Mouse (Mus musculus) forebrain, embryonic 12.5 days (tissue): Measurements from ENCODE around the gene Myo10. TPM values are rescaled to one million over a fixed set of nuclear protein-coding genes. Genes with fewer than 3 reads are reported as not detected.

ENCODE experiments used
- ATAC-seq: fragments of 200-750 bp; cut with Nextera tagmentation; 2 replicates; pipeline ENCODE4 v1.8.0; 2017; ENCODE audit warnings: moderate TSS enrichment; ENCODE audit not compliant: low FRiP score
- H3K27ac ChIP-seq: fragments of 300-500 bp; sonication (generic); 2 replicates; pipeline ENCODE4 v1.5.1; 2016; ENCODE audit warnings: mild to moderate bottlenecking
- H3K27me3 ChIP-seq: fragments of 300-500 bp; sonication (generic); 2 replicates; pipeline ENCODE4 v1.6.1; 2016; ENCODE audit warnings: mild to moderate bottlenecking
- H3K36me3 ChIP-seq: fragments of 300-500 bp; sonication (generic); replicated peaks from 2 replicates; pipeline ENCODE4 v1.6.1; 2016; ENCODE audit warnings: mild to moderate bottlenecking
- H3K4me1 ChIP-seq: fragments of 300-500 bp; sonication (generic); 2 replicates; pipeline ENCODE4 v1.6.1; 2016
- H3K4me2 ChIP-seq: fragments of 300-500 bp; sonication (generic); 2 replicates; pipeline ENCODE4 v1.6.1; 2016; ENCODE audit warnings: mild to moderate bottlenecking, moderate library complexity
- H3K4me3 ChIP-seq: fragments of 300-500 bp; sonication (generic); replicated peaks from 2 replicates; pipeline ENCODE4 v1.5.1; 2016; ENCODE audit warnings: mild to moderate bottlenecking
- H3K9ac ChIP-seq: fragments of 300-500 bp; sonication (generic); 2 replicates; pipeline ENCODE4 v1.6.1; 2016; ENCODE audit warnings: mild to moderate bottlenecking
- H3K9me3 ChIP-seq: fragments of 300-500 bp; sonication (generic); 2 replicates; pipeline ENCODE4 v1.6.1; 2016
- WGBS: fragments of 180-500 bp; shearing (Covaris S2); methylation state at CpG from one replicate; pipeline ENCODE4 v1.1.7; 2016; 5-methylcytosine and 5-hydroxymethylcytosine counted together
- polyA plus RNA-seq: library from polyadenylated mRNA; unstranded; fragments of >200 nt; fragmentation: Nextera tagmentation; extraction: Ambion mirVana; gene quantifications from 2 replicates; pipeline ENCODE4 v1.2.1, GENCODE M21; 2016

Myo10 gene
- polyA plus RNA-seq, 1 experiment from 2014 or later, result 65.6 TPM

DNA sequence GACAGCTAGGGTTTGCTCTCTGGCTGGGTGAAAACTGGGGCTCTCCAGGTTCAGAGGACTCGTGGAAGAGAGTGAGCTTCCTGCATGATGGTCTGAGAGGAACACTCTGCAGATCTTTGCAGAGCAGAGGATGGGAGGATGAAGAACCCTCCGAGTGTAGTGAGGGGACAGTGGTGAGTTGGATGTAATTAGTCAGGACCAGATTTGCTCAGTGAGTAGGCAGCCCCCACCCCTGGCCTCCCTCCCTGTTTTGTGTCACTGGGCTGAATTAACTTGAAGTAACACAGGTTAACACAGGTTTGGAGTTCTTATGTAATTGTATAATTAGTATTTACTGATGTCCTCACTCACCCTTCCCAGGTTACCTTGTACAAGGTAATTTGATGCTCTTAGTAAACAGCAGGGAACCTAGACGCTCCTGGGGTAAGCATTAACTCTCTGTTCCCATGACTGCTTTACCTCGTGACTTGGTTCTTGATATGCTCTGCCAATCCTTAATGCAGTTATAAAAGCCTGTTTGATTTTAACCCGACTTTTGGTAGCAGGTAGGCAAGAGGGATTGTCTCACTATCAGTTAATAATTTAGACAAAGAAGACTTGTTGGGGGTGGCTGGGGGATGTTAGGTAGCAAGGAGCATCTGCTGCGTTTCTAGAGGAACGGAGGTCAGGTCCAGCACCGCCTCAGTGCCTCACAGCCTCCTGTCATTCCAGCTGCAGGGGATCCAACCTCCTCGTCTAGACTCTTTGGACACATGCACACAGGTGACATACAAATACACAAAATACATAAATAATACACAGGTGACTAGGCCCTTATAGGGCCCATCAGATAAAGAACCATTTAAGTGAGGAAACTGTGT is 66.3 kb downstream of the Myo10 start:
- peaks cover 27% of the 10 kb centered on the region; the same call in 1 of the 2 replicates for H3K27me3 ChIP-seq
- peaks cover 25% of the 10 kb centered on the region for H3K4me1 ChIP-seq
- H3K27ac ChIP-seq, result no peak overlapping the region
- ATAC-seq, result no peak; the same call in 1 of the 2 replicates
- no peaks in the 10 kb centered on the region for H3K9me3 ChIP-seq
- 58% methylated on average over 9 of the region's 9 CpGs for WGBS
- H3K4me2 ChIP-seq, result no peak overlapping the region
- no peak overlapping the region for H3K9ac ChIP-seq
- H3K36me3 ChIP-seq, result no peaks in the 10 kb centered on the region
- H3K4me3 ChIP-seq, result no peak overlapping the region

GRCm38 (mm10) chr15:25689477-25689876 is 67.2 kb downstream of the Myo10 start:
- no peak overlapping the region for H3K27ac ChIP-seq
- WGBS, result 75% methylated on average over 8 of the region's 8 CpGs

DNA sequence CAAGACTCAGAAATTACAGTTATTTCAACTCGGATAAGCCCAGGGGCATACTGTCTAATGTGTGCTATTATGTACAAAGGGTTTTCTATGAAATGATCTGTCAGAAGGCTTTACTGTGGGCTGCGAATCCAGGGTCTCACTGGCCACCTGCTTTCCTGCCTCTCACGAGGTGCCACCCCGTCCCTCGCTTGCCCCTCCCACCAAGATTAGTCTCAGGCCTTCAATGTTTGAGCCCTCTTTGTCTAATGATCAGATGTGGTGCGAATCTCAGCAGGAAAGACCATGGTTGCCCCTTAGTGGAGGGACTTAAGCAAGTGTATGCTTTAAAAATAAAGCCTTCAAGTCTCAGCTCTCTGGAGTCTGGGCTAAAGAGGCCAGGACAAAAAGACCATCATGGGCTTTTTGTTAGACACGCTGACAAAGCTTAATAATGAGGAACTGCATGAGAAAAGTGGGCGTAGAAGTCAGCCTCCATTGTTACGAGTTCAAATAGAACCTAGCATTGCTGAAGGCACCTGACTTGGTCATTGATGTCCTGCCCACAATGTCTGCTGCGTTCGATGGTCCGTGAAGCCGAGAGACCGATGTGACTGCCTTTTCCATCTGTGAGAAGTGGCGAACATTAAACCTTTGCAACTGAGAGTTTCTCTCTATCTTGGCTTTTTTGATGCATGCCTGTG is 67.9 kb downstream of the Myo10 start:
- ATAC-seq, result peak; percentile 52; the same call in 1 of the 2 replicates
- Histone ChIP-seq H3K27ac (no peak overlapping the region), H3K4me2 (no peak overlapping the region), H3K36me3 (no peaks in the 10 kb centered on the region), H3K4me3 (no peak overlapping the region), H3K9ac (no peak overlapping the region), H3K9me3 (no peaks in the 10 kb centered on the region), H3K27me3 (peaks cover 31% of the 10 kb centered on the region; the same call in 1 of the 2 replicates), H3K4me1 (peaks cover 25% of the 10 kb centered on the region)
- WGBS, result 16% methylated on average over 15 of the region's 15 CpGs

More at GRCm38 (mm10) chr15:25689477-25689876, 67.2 kb downstream of the Myo10 start:
- Histone ChIP-seq H3K9me3 (no peaks in the 10 kb centered on the region), H3K27me3 (peaks cover 31% of the 10 kb centered on the region; the same call in 1 of the 2 replicates), H3K9ac (no peak overlapping the region), H3K4me2 (no peak overlapping the region), H3K4me1 (peaks cover 25% of the 10 kb centered on the region), H3K36me3 (no peaks in the 10 kb centered on the region), H3K4me3 (no peak overlapping the region)
- ATAC-seq, result peak; percentile 22

DNA sequence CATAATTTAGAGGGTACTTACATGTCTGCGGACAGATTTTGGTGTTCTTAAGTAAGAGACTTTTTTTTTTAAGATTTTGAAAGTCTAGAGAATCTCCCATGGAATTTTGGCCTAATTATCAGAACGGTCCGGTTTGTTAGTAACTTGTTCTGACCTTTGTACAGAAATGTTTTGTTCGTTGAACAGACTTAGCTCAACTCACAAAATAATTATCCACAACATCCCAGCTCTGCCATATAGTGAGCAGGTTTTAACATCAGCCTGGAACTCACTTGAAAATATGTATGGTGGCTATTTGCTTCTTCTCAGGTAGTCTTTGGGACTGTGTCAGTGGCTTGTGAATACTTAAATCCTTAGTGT is 68.4 kb downstream of the Myo10 start:
- no peaks in the 10 kb centered on the region for H3K9me3 ChIP-seq
- H3K27me3 ChIP-seq, result peaks cover 31% of the 10 kb centered on the region; the same call in 1 of the 2 replicates
- WGBS, result 45% methylated on average over 4 of the region's 4 CpGs
- no peak overlapping the region for H3K9ac ChIP-seq
- no peak overlapping the region for H3K4me3 ChIP-seq
- no peaks in the 10 kb centered on the region for H3K36me3 ChIP-seq
- H3K27ac ChIP-seq, result no peak overlapping the region
- H3K4me2 ChIP-seq, result no peak overlapping the region
- H3K4me1 ChIP-seq, result peaks cover 25% of the 10 kb centered on the region
- ATAC-seq, result no peak

- H3K36me3 ChIP-seq, result no peaks in the 10 kb centered on the region
- WGBS, result 47% methylated on average over 21 of the region's 21 CpGs
- no peak overlapping the region for H3K9ac ChIP-seq
- no peak overlapping the region for H3K4me3 ChIP-seq
- peaks cover 31% of the 10 kb centered on the region; the same call in 1 of the 2 replicates for H3K27me3 ChIP-seq
- no peak overlapping the region for H3K4me2 ChIP-seq
- ATAC-seq, result no peak
- peaks cover 25% of the 10 kb centered on the region for H3K4me1 ChIP-seq
- no peak overlapping the region for H3K27ac ChIP-seq
- no peaks in the 10 kb centered on the region for H3K9me3 ChIP-seq
Measured at GRCm38 (mm10) chr15:25692254-25692950, 70.1 kb downstream of the Myo10 start.

DNA sequence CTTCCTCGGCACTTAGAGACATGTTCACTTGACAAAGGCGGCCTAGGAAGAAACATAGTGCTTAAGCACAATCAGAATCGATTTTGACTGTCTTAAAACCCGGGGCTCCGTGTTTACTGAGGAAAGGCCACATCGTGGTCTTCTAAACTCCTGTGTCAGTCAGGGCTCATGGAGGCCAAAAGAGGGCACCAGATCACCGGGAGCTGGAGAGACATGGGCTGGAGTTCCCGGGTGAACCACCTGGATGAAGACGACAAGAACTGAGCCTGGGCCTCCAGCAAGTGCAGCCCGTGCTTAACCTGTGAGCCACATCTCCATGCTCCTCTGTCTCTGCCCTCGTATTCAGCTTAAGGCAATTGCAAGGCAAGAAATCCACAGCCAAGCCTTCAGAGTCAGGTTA is 71.4 kb downstream of the Myo10 start:
- Histone ChIP-seq H3K4me3 (no peak overlapping the region), H3K27me3 (peaks cover 31% of the 10 kb centered on the region; the same call in 1 of the 2 replicates), H3K9ac (no peak overlapping the region), H3K4me2 (no peak overlapping the region), H3K27ac (no peak overlapping the region), H3K36me3 (no peaks in the 10 kb centered on the region), H3K9me3 (no peaks in the 10 kb centered on the region), H3K4me1 (peaks cover 21% of the 10 kb centered on the region)
- ATAC-seq, result no peak
- WGBS, result 84% methylated on average over 11 of the region's 11 CpGs

DNA sequence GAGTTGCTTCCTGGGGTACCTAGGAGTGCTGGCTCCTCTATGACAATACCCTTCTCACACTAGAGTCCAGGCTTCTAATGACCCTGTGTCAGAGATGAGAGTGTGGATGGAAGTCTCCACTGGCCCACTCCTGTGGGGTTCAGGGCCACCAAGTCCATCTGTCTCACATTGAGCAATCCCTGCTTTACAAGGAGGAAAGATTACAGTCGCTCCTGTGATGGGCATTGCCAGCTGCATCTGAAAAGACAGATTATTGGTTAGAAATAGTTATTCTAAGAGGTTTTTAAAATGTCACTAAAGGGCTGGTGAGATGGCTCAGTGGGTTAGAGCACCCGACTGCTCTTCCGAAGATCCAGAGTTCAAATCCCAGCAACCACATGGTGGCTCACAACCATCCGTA is 72.4 kb downstream of the Myo10 start:
- Histone ChIP-seq H3K36me3 (no peaks in the 10 kb centered on the region), H3K27ac (no peak overlapping the region), H3K27me3 (peaks cover 22% of the 10 kb centered on the region; the same call in 1 of the 2 replicates), H3K4me3 (no peak overlapping the region), H3K4me1 (peaks cover 19% of the 10 kb centered on the region), H3K4me2 (no peak overlapping the region), H3K9ac (no peak overlapping the region), H3K9me3 (no peaks in the 10 kb centered on the region)
- 96% methylated on average over 4 of the region's 4 CpGs for WGBS
- no peak for ATAC-seq

GRCm38 (mm10) chr15:25695253-25695652 is 72.9 kb downstream of the Myo10 start:
- peaks cover 14% of the 10 kb centered on the region for H3K4me1 ChIP-seq
- H3K4me3 ChIP-seq, result no peak overlapping the region
- ATAC-seq, result no peak
- no peaks in the 10 kb centered on the region for H3K36me3 ChIP-seq
- H3K4me2 ChIP-seq, result no peak overlapping the region
- H3K9ac ChIP-seq, result no peak overlapping the region
- 93% methylated on average over 3 of the region's 3 CpGs for WGBS
- no peaks in the 10 kb centered on the region for H3K9me3 ChIP-seq
- H3K27ac ChIP-seq, result no peak overlapping the region
- peaks cover 22% of the 10 kb centered on the region; the same call in 1 of the 2 replicates for H3K27me3 ChIP-seq

- H3K4me2 ChIP-seq, result no peak overlapping the region
- peaks cover 8% of the 10 kb centered on the region; the same call in 1 of the 2 replicates for H3K4me1 ChIP-seq
- peaks cover 22% of the 10 kb centered on the region; the same call in 1 of the 2 replicates for H3K27me3 ChIP-seq
- no peaks in the 10 kb centered on the region for H3K36me3 ChIP-seq
- 94% methylated on average over 7 of the region's 7 CpGs for WGBS
- H3K9ac ChIP-seq, result no peak overlapping the region
- H3K9me3 ChIP-seq, result no peaks in the 10 kb centered on the region
- H3K27ac ChIP-seq, result no peak overlapping the region
- H3K4me3 ChIP-seq, result no peak overlapping the region
- ATAC-seq, result no peak
Measured at GRCm38 (mm10) chr15:25695883-25696282, 73.6 kb downstream of the Myo10 start.

DNA sequence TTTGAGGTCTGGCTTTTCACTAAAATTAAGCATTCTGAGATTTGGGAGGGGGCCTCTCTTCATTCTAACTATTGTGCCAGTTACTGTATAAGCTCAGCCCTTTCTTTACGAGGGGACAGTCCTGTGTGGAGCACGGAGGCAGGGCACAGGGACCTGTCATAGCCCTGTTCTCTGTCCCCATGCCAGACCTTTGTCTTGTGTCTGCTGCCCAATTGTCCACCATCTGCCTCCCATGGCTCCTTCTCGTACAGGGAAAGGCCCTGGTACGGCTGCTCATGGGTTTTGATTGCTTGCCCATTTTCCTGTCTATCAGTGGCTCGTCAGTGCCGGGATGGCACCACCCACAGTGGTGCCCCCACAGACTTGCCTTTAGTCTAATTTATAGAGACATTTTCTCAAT is 74.3 kb downstream of the Myo10 start:
- H3K27me3 ChIP-seq, result peaks cover 18% of the 10 kb centered on the region; the same call in 1 of the 2 replicates

GRCm38 (mm10) chr15:25699032-25699557 is 76.8 kb downstream of the Myo10 start:
- Histone ChIP-seq H3K9me3 (no peaks in the 10 kb centered on the region), H3K4me1 (no peaks in the 10 kb centered on the region), H3K4me3 (no peak overlapping the region), H3K4me2 (no peak overlapping the region), H3K27ac (no peak overlapping the region), H3K9ac (no peak overlapping the region), H3K27me3 (no peaks in the 10 kb centered on the region), H3K36me3 (no peaks in the 10 kb centered on the region)
- WGBS, result 77% methylated on average over 4 of the region's 4 CpGs
- no peak for ATAC-seq

More for the DNA sequence above, 74.3 kb downstream of the Myo10 start:
- Histone ChIP-seq H3K4me3 (no peak overlapping the region), H3K9ac (no peak overlapping the region), H3K36me3 (no peaks in the 10 kb centered on the region), H3K4me2 (no peak overlapping the region), H3K4me1 (peaks cover 4% of the 10 kb centered on the region; the same call in 1 of the 2 replicates), H3K9me3 (no peaks in the 10 kb centered on the region), H3K27ac (no peak overlapping the region)
- ATAC-seq, result no peak
- WGBS, result 86% methylated on average over 6 of the region's 6 CpGs

- Histone ChIP-seq H3K4me2 (no peak overlapping the region), H3K36me3 (no peaks in the 10 kb centered on the region), H3K9ac (no peak overlapping the region), H3K27ac (no peak overlapping the region), H3K27me3 (no peaks in the 10 kb centered on the region), H3K4me1 (no peaks in the 10 kb centered on the region), H3K9me3 (no peaks in the 10 kb centered on the region), H3K4me3 (no peak overlapping the region)
- WGBS, result 94% methylated on average over 5 of the region's 5 CpGs
- no peak for ATAC-seq
Measured at GRCm38 (mm10) chr15:25702602-25703001, 80.3 kb downstream of the Myo10 start.
